Mouse (Mus musculus) heart, embryonic 13.5 days (tissue): ENCODE data around the gene D930048N14Rik. TPM values are rescaled to one million over a fixed set of nuclear protein-coding genes. Genes with fewer than 3 reads are reported as not detected.
A peak's percentile ranks its signal among the peaks of the same experiment; 100 is the strongest.
"Not testable (repeated sequence)": the region's sequence is repeated elsewhere in the genome, so short reads cannot be mapped to it uniquely, and the experiment has no call there.

Experiments used
- ATAC-seq: fragments of 200-750 bp; cut with Nextera tagmentation; 2 replicates; pipeline ENCODE4 v1.8.0; 2017; ENCODE audit warnings: moderate TSS enrichment; ENCODE audit not compliant: insufficient number of reproducible peaks, low FRiP score, low TSS enrichment; ENCODE audit errors: extremely low read depth
- H3K27ac ChIP-seq: fragments of 300-500 bp; sonication (generic); replicated peaks from 2 replicates; pipeline ENCODE4 v1.5.1; 2015; ENCODE audit warnings: moderate library complexity, mild to moderate bottlenecking, inconsistent platforms
- H3K27me3 ChIP-seq: fragments of 300-500 bp; sonication (generic); replicated peaks from 2 replicates; pipeline ENCODE4 v1.6.1; 2015; ENCODE audit warnings: mild to moderate bottlenecking, inconsistent platforms
- H3K36me3 ChIP-seq: fragments of 300-500 bp; sonication (generic); 2 replicates; pipeline ENCODE4 v1.6.1; 2015; ENCODE audit warnings: mild to moderate bottlenecking, inconsistent platforms
- H3K4me1 ChIP-seq: fragments of 300-500 bp; sonication (generic); 2 replicates; pipeline ENCODE4 v1.6.1; 2015; ENCODE audit warnings: inconsistent platforms
- H3K4me2 ChIP-seq: fragments of 300-500 bp; sonication (generic); 2 replicates; pipeline ENCODE4 v1.6.1; 2015; ENCODE audit warnings: inconsistent platforms, mild to moderate bottlenecking, moderate library complexity
- H3K4me3 ChIP-seq: fragments of 300-500 bp; sonication (generic); 2 replicates; pipeline ENCODE4 v1.5.1; 2015; ENCODE audit warnings: moderate library complexity, mild to moderate bottlenecking, inconsistent platforms
- H3K9ac ChIP-seq: fragments of 300-500 bp; sonication (generic); 2 replicates; pipeline ENCODE4 v1.6.1; 2015; ENCODE audit warnings: inconsistent platforms, mild to moderate bottlenecking, moderate library complexity
- H3K9me3 ChIP-seq: fragments of 300-500 bp; sonication (generic); 2 replicates; pipeline ENCODE4 v1.6.1; 2016; ENCODE audit warnings: inconsistent platforms
- WGBS: fragments of 180-500 bp; shearing (Covaris S2); methylation state at CpG from one replicate; pipeline ENCODE4 v1.1.7; 2015; ENCODE audit warnings: mixed read lengths; 5-methylcytosine and 5-hydroxymethylcytosine counted together
- polyA plus RNA-seq: library from polyadenylated mRNA; unstranded; fragments of >200 nt; fragmentation: Nextera tagmentation; extraction: Ambion mirVana; gene quantifications from 2 replicates; pipeline ENCODE4 v1.2.1, GENCODE M21; 2015

D930048N14Rik gene
- polyA plus RNA-seq, result 0.86 and 0.94 TPM in 2 replicates

- peak within 1 kb of the TSS; percentile 20; the same call in 1 of the 2 replicates for H3K27ac ChIP-seq
- WGBS, result 2% methylated on average over 70 of the region's 70 CpGs
Observed at GRCm38 (mm10) chr11:51650691-51651515, at the start of gene D930048N14Rik, which contains the start of gene N4bp3. Gene D930048N14Rik, plus strand, starts transcription at chr11:51650954. Gene N4bp3, minus strand, starts transcription at chr11:51650842.

GRCm38 (mm10) chr11:51602253-51602652, 48.5 kb upstream of the D930048N14Rik start:
- no peaks in the 10 kb centered on the region for H3K9me3 ChIP-seq
- H3K36me3 ChIP-seq, result peaks cover 84% of the 10 kb centered on the region
- peak overlapping the region; percentile 33; the same call in 1 of the 2 replicates for H3K9ac ChIP-seq
- peaks cover 42% of the 10 kb centered on the region for H3K4me1 ChIP-seq
- H3K4me3 ChIP-seq, result no peak overlapping the region
- no peak overlapping the region for H3K27ac ChIP-seq
- 82% methylated on average over 3 of the region's 3 CpGs for WGBS
- no peak for ATAC-seq
- no peaks in the 10 kb centered on the region for H3K27me3 ChIP-seq
- no peak overlapping the region for H3K4me2 ChIP-seq

More at GRCm38 (mm10) chr11:51650691-51651515, at the start of gene D930048N14Rik, which contains the start of gene N4bp3:
- no peaks in the 10 kb centered on the region for H3K9me3 ChIP-seq
- peak within 1 kb of the TSS; percentile 84 for H3K9ac ChIP-seq
- peak within 1 kb of the TSS; percentile 65 for H3K4me3 ChIP-seq
- H3K27me3 ChIP-seq, result peaks cover 16% of the 10 kb centered on the region
- H3K4me1 ChIP-seq, result peaks cover 30% of the 10 kb centered on the region
- ATAC-seq, result peak; percentile 53; the same call in 1 of the 2 replicates
- H3K36me3 ChIP-seq, result no peaks in the 10 kb centered on the region
- H3K4me2 ChIP-seq, result peak within 1 kb of the TSS; percentile 77

GRCm38 (mm10) chr11:51605602-51606446, 44.9 kb upstream of the D930048N14Rik start:
- Histone ChIP-seq H3K9me3 (no peaks in the 10 kb centered on the region), H3K36me3 (peaks cover 48% of the 10 kb centered on the region), H3K9ac (peak overlapping the region; percentile 100), H3K4me1 (peaks cover 46% of the 10 kb centered on the region), H3K27ac (peak overlapping the region; percentile 95), H3K4me2 (peak overlapping the region; percentile 98), H3K4me3 (peak overlapping the region; percentile 96), H3K27me3 (no peaks in the 10 kb centered on the region)
- WGBS, result under 1% methylated on average over 80 of the region's 81 CpGs
- ATAC-seq, result peak; percentile 59

GRCm38 (mm10) chr11:51606447-51607095, 44.2 kb upstream of the D930048N14Rik start, which contains the start of gene Hnrnpab:
Gene Hnrnpab, minus strand, starts transcription at chr11:51606847.
- no peaks in the 10 kb centered on the region for H3K27me3 ChIP-seq
- peaks cover 46% of the 10 kb centered on the region for H3K4me1 ChIP-seq
- ATAC-seq, result peak; percentile 85
- WGBS, result under 1% methylated on average over 91 of the region's 91 CpGs
- H3K36me3 ChIP-seq, result peaks cover 41% of the 10 kb centered on the region
- H3K4me2 ChIP-seq, result peak within 1 kb of the TSS; percentile 98
- peak within 1 kb of the TSS; percentile 100 for H3K9ac ChIP-seq
- H3K27ac ChIP-seq, result peak within 1 kb of the TSS; percentile 95
- H3K9me3 ChIP-seq, result no peaks in the 10 kb centered on the region
- peak within 1 kb of the TSS; percentile 96 for H3K4me3 ChIP-seq

GRCm38 (mm10) chr11:51607096-51607738, 43.5 kb upstream of the D930048N14Rik start:
- peaks cover 40% of the 10 kb centered on the region for H3K4me1 ChIP-seq
- H3K9me3 ChIP-seq, result no peaks in the 10 kb centered on the region
- no peaks in the 10 kb centered on the region for H3K27me3 ChIP-seq
- peaks cover 34% of the 10 kb centered on the region for H3K36me3 ChIP-seq
- no peak; the same call in 1 of the 2 replicates for ATAC-seq
- peak overlapping the region; percentile 82 for H3K27ac ChIP-seq
- peak overlapping the region; percentile 100 for H3K9ac ChIP-seq
- H3K4me3 ChIP-seq, result peak overlapping the region; percentile 96
- 10% methylated on average over 15 of the region's 15 CpGs for WGBS
- peak overlapping the region; percentile 98 for H3K4me2 ChIP-seq

- WGBS, result 61% methylated on average over 3 of the region's 3 CpGs
- H3K27ac ChIP-seq, result no peak overlapping the region
- H3K36me3 ChIP-seq, result peaks cover 12% of the 10 kb centered on the region
- H3K27me3 ChIP-seq, result no peaks in the 10 kb centered on the region
- no peak overlapping the region for H3K4me2 ChIP-seq
- no peak for ATAC-seq
- H3K9me3 ChIP-seq, result no peaks in the 10 kb centered on the region
- H3K4me1 ChIP-seq, result peaks cover 18% of the 10 kb centered on the region
- no peak overlapping the region for H3K9ac ChIP-seq
- no peak overlapping the region for H3K4me3 ChIP-seq
Observed at GRCm38 (mm10) chr11:51609266-51609909, 41.4 kb upstream of the D930048N14Rik start.

- WGBS, result 73% methylated on average over 5 of the region's 5 CpGs
Observed at GRCm38 (mm10) chr11:51609940-51610339, 40.8 kb upstream of the D930048N14Rik start.

GRCm38 (mm10) chr11:51614256-51614655, 36.5 kb upstream of the D930048N14Rik start:
- Histone ChIP-seq H3K4me1 (peaks cover 20% of the 10 kb centered on the region), H3K36me3 (no peaks in the 10 kb centered on the region), H3K9ac (no peak overlapping the region), H3K27ac (no peak overlapping the region), H3K4me3 (no peak overlapping the region), H3K27me3 (no peaks in the 10 kb centered on the region), H3K4me2 (no peak overlapping the region), H3K9me3 (no peaks in the 10 kb centered on the region)
- ATAC-seq, result no peak
- 77% methylated on average over 8 of the region's 8 CpGs for WGBS

More at GRCm38 (mm10) chr11:51609940-51610339, 40.8 kb upstream of the D930048N14Rik start:
- not testable (repeated sequence) for H3K36me3 ChIP-seq, H3K4me2 ChIP-seq, H3K9ac ChIP-seq, H3K4me3 ChIP-seq, H3K9me3 ChIP-seq, H3K27me3 ChIP-seq, H3K27ac ChIP-seq, ATAC-seq
- peaks cover 17% of the 10 kb centered on the region for H3K4me1 ChIP-seq

- Histone ChIP-seq H3K9me3 (no peaks in the 10 kb centered on the region), H3K36me3 (no peaks in the 10 kb centered on the region), H3K27ac (peak overlapping the region; percentile 84), H3K27me3 (no peaks in the 10 kb centered on the region), H3K4me3 (peak overlapping the region; percentile 52), H3K9ac (peak overlapping the region; percentile 83), H3K4me2 (peak overlapping the region; percentile 81), H3K4me1 (peaks cover 22% of the 10 kb centered on the region)
- ATAC-seq, result no peak
- WGBS, result 37% methylated on average over 7 of the region's 7 CpGs
Observed at GRCm38 (mm10) chr11:51615129-51615528, 35.6 kb upstream of the D930048N14Rik start.

- WGBS, result 2% methylated on average over 14 of the region's 14 CpGs
Observed at GRCm38 (mm10) chr11:51615601-51616000, 35.2 kb upstream of the D930048N14Rik start.

More at GRCm38 (mm10) chr11:51615601-51616000, 35.2 kb upstream of the D930048N14Rik start:
- Histone ChIP-seq H3K4me3 (peak overlapping the region; percentile 52), H3K4me2 (peak overlapping the region; percentile 81), H3K9me3 (no peaks in the 10 kb centered on the region), H3K36me3 (no peaks in the 10 kb centered on the region), H3K4me1 (peaks cover 27% of the 10 kb centered on the region), H3K27me3 (no peaks in the 10 kb centered on the region), H3K9ac (peak overlapping the region; percentile 83), H3K27ac (peak overlapping the region; percentile 84)
- 0 out of 2 replicates have a peak, but pooled peaks have one; percentile 51 for ATAC-seq
